ENCODE assay signal across 14 mouse cellular contexts in genomic region chr3:121449527-121449926, GRCm38 (mm10). TPM values are rescaled to one million over a fixed set of nuclear protein-coding genes. Genes with fewer than 3 reads are reported as not detected.
DNase-seq lines count a peak whose midpoint lies in the region; ATAC-seq lines count a peak whose summit lies in the region.
"Had no signal": no experiment of that assay in that cellular context is flagged by ENCODE, and none has a peak within 500 bp of the region (broad histone marks: within the 10 kb centered on the region; RNA-seq: fewer than 3 reads in every experiment).

No protein-coding gene starts in this region.

- H3K9ac ChIP-seq in intestine, embryonic 16.5 days (ENCODE audit: low read depth, low read length): no peak overlapping the region
- no peak overlapping the region for H3K9ac ChIP-seq in midbrain, embryonic 11.5 days (ENCODE audit: low read length)
- H3K9ac ChIP-seq: neural tube, embryonic 13.5 days had no signal

- peaks cover 23% of the 10 kb centered on the region for H3K4me1 ChIP-seq in intestine, embryonic 16.5 days (ENCODE audit: control insufficient read depth, insufficient read depth, low read length)
- peaks cover 11% of the 10 kb centered on the region for H3K4me1 ChIP-seq in midbrain, embryonic 11.5 days (ENCODE audit: control insufficient read depth, insufficient read depth, low read length)

- no peak overlapping the region for H3K4me3 ChIP-seq in intestine, embryonic 16.5 days (ENCODE audit: low read length)
- no peak overlapping the region for H3K4me3 ChIP-seq in midbrain, embryonic 11.5 days (ENCODE audit: low read depth, low read length)
- H3K4me3 ChIP-seq: erythroblast, embryonic 14.5 days; heart, embryonic 10.5 days; neural tube, embryonic 13.5 days had no signal

- H3K27ac ChIP-seq in intestine, embryonic 16.5 days (ENCODE audit: low read length): no peak overlapping the region
- H3K27ac ChIP-seq in midbrain, embryonic 11.5 days (ENCODE audit: low read depth, low read length): no peak overlapping the region
- H3K27ac ChIP-seq: heart, embryonic 10.5 days had no signal

- no peaks in the 10 kb centered on the region for H3K9me3 ChIP-seq in intestine, embryonic 16.5 days (ENCODE audit: control insufficient read depth, low read length)
- peaks cover 2% of the 10 kb centered on the region; the same call in 1 of the 2 replicates for H3K9me3 ChIP-seq in midbrain, embryonic 11.5 days (ENCODE audit: control insufficient read depth, low read length)
- H3K9me3 ChIP-seq: heart, embryonic 10.5 days; neural tube, embryonic 13.5 days had no signal

- H3K36me3 ChIP-seq in intestine, embryonic 16.5 days (ENCODE audit: control insufficient read depth, insufficient read depth, low read length): peaks cover 8% of the 10 kb centered on the region; the same call in 1 of the 2 replicates
- peaks cover 22% of the 10 kb centered on the region for H3K36me3 ChIP-seq in midbrain, embryonic 11.5 days (ENCODE audit: control insufficient read depth, insufficient read depth, low read length)

- H3K27me3 ChIP-seq in intestine, embryonic 16.5 days (replicated peaks; ENCODE audit: control insufficient read depth, insufficient read depth, low read length): no peaks in the 10 kb centered on the region
- H3K27me3 ChIP-seq in midbrain, embryonic 11.5 days (ENCODE audit: control insufficient read depth, insufficient read depth, low read length): no peaks in the 10 kb centered on the region
- H3K27me3 ChIP-seq: neural tube, embryonic 13.5 days had no signal

- H3K4me2 ChIP-seq in intestine, embryonic 16.5 days (ENCODE audit: low read depth, low read length): no peak overlapping the region
- H3K4me2 ChIP-seq in midbrain, embryonic 11.5 days: no peak overlapping the region
- H3K4me2 ChIP-seq: neural tube, embryonic 13.5 days had no signal

- peak; percentile 45 for DNase-seq in kidney, adult 11 months
- DNase-seq in kidney, adult 18-20 months: no peak
- DNase-seq in adrenal gland, adult 8-10 months: peak; percentile 68
- DNase-seq in lung, postnatal 36 days: peak; percentile 63
- DNase-seq in midbrain, embryonic 11.5 days (ENCODE audit: low spot score, missing footprints): no peak
- DNase-seq in thymus, postnatal 25 days: no peak
- no peak for DNase-seq in ovary, postnatal 36 days (ENCODE audit: low spot score)
- DNase-seq: cerebellum, adult 2 months; thymus, adult 2 months had no signal

- WGBS in intestine, embryonic 16.5 days: 56% methylated on average over 8 of the region's 8 CpGs
- WGBS in midbrain, embryonic 11.5 days: 82% methylated on average over 8 of the region's 8 CpGs

- ATAC-seq in intestine, embryonic 16.5 days: peak; percentile 61; the same call in 1 of the 2 replicates
- no peak for ATAC-seq in midbrain, embryonic 11.5 days (ENCODE audit: low FRiP score)
- ATAC-seq: inflammation-experienced regulatory T-cells, adult 6 months had no signal

RNA-seq across cellular contexts. Expression of gene Cnn3, which starts 23.2 kb away (rescaled TPM):
- 100 to 1,000 TPM; 268 to 287 (median 284) TPM for total RNA-seq in adrenal gland, adult 8-10 months (2022)
- 334 and 375 TPM in 2 replicates for polyA plus RNA-seq in intestine, embryonic 16.5 days (2015; fragmentation: Nextera tagmentation; extraction: Ambion mirVana)
- 1,158 and 1,201 TPM in 2 replicates for polyA plus RNA-seq in midbrain, embryonic 11.5 days (2014; fragmentation: Nextera tagmentation; extraction: Ambion mirVana)

Comparison
In these comparisons a context has a peak if more than half of its experiments do, and no peak if none do; other contexts are left out.
1. DNase-seq: peak in kidney, adult 11 months (single experiment), adrenal gland, adult 8-10 months (single experiment) and lung, postnatal 36 days (single experiment); none in kidney, adult 18-20 months (single experiment), midbrain, embryonic 11.5 days (single experiment), thymus, postnatal 25 days (single experiment) and ovary, postnatal 36 days (single experiment).